Comparison of ENCODE assay signal across 7 mouse cellular contexts in the genomic region with DNA sequence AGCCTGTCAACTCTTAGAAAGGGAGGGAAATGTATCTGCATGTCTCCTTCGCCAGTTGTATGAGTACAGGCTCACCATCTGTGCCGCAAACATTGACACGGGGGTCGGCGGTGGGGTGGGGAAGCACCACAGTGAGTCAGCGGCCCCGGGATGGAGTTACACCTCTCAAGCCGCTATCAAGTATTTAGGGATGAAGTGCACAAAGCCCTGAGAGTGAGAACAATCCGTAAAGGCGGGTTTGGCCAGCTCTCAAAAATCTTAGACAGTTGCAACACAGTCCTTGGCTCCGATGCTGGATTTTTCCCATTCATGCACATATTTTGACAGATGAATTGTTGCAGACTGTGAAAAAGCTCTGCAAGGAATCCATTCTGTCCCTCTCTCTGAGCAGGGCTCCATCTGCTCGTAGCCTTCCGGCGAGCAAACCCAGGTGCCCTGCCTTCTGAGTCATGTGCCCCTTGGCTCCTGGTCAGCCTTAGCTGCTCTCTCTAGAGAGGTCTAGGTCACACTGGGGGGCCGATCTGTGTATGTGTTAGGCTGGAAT.
A peak's percentile ranks its signal among the peaks of the same experiment; 100 is the strongest.
DNase-seq lines count a peak whose midpoint lies in the region; ATAC-seq and TF ChIP-seq lines count a peak whose summit lies in the region.

No protein-coding gene starts in this region.

- TF ChIP-seq CTCF in heart, adult 2 months (IDR thresholded peaks at IDR 0.05), result no peak

- H3K27me3 ChIP-seq in embryonic facial prominence, embryonic 15.5 days, result no peaks in the 10 kb centered on the region
- H3K27me3 ChIP-seq in heart, adult 2 months (ENCODE audit: control insufficient read depth, insufficient read depth, low read length), result no peaks in the 10 kb centered on the region
- no peaks in the 10 kb centered on the region for H3K27me3 ChIP-seq in kidney, embryonic 14.5 days (ENCODE audit: control insufficient read depth, insufficient read depth, low read length)
- no peaks in the 10 kb centered on the region for H3K27me3 ChIP-seq in limb, embryonic 12.5 days

- ATAC-seq in embryonic facial prominence, embryonic 15.5 days (ENCODE audit: insufficient number of reproducible peaks, low FRiP score, low TSS enrichment, low read depth), result peak; percentile 77
- ATAC-seq in kidney, embryonic 14.5 days (ENCODE audit: low FRiP score, low TSS enrichment), result peak; percentile 87
- no peak for ATAC-seq in limb, embryonic 12.5 days (ENCODE audit: insufficient number of reproducible peaks, insufficient read depth, low FRiP score, low TSS enrichment, low read depth)

- H3K36me3 ChIP-seq in embryonic facial prominence, embryonic 15.5 days, result no peaks in the 10 kb centered on the region
- H3K36me3 ChIP-seq in heart, adult 2 months (ENCODE audit: control insufficient read depth, insufficient read depth, low read length), result peaks cover 8% of the 10 kb centered on the region
- no peaks in the 10 kb centered on the region for H3K36me3 ChIP-seq in kidney, embryonic 14.5 days (ENCODE audit: control insufficient read depth, insufficient read depth, low read length)
- H3K36me3 ChIP-seq in limb, embryonic 12.5 days, result no peaks in the 10 kb centered on the region

- DNase-seq in brain, adult 2 months (ENCODE audit: low read depth, low spot score), result peak; percentile 93
- peak; percentile 74 to 76 for DNase-seq in heart, adult 2 months
- DNase-seq in ovary, adult 18-20 months (ENCODE audit: low spot score), result peak; percentile 58
- peak; percentile 28 for DNase-seq in yolk sac, embryonic 10.5 days (ENCODE audit: low spot score)

- peak; percentile 30; the same call in 1 of the 2 replicates for TF ChIP-seq POLR2A in heart, adult 2 months (IDR thresholded peaks at IDR 0.05; ENCODE audit: insufficient read depth, low read depth, low read length)

- no peaks in the 10 kb centered on the region for H3K9me3 ChIP-seq in embryonic facial prominence, embryonic 15.5 days (replicated peaks)
- H3K9me3 ChIP-seq in kidney, embryonic 14.5 days (ENCODE audit: control insufficient read depth, low read length), result no peaks in the 10 kb centered on the region
- no peaks in the 10 kb centered on the region for H3K9me3 ChIP-seq in limb, embryonic 12.5 days

- H3K79me2 ChIP-seq in heart, adult 2 months (replicated peaks; ENCODE audit: control insufficient read depth, insufficient read depth, low read length), result no peaks in the 10 kb centered on the region

- no peak overlapping the region for H3K9ac ChIP-seq in embryonic facial prominence, embryonic 15.5 days
- H3K9ac ChIP-seq in heart, adult 2 months (ENCODE audit: low read depth, low read length), result peak overlapping the region; percentile 51
- H3K9ac ChIP-seq in kidney, embryonic 14.5 days (ENCODE audit: low read depth, low read length), result no peak overlapping the region
- H3K9ac ChIP-seq in limb, embryonic 12.5 days (replicated peaks), result no peak overlapping the region

- peak overlapping the region; percentile 5; the same call in 1 of the 2 replicates for H3K4me3 ChIP-seq in embryonic facial prominence, embryonic 15.5 days (replicated peaks)
- no peak overlapping the region for H3K4me3 ChIP-seq in heart, adult 2 months
- H3K4me3 ChIP-seq in kidney, embryonic 14.5 days (ENCODE audit: low read length), result no peak overlapping the region
- H3K4me3 ChIP-seq in limb, embryonic 12.5 days (replicated peaks), result no peak overlapping the region

- peak overlapping the region; percentile 37 for H3K4me2 ChIP-seq in embryonic facial prominence, embryonic 15.5 days (replicated peaks)
- H3K4me2 ChIP-seq in kidney, embryonic 14.5 days (replicated peaks; ENCODE audit: low read depth, low read length), result peak overlapping the region; percentile 26; the same call in 1 of the 2 replicates
- H3K4me2 ChIP-seq in limb, embryonic 12.5 days, result peak overlapping the region; percentile 18; the same call in 1 of the 2 replicates

- peaks cover 31% of the 10 kb centered on the region for H3K4me1 ChIP-seq in embryonic facial prominence, embryonic 15.5 days
- peaks cover 18% of the 10 kb centered on the region for H3K4me1 ChIP-seq in heart, adult 2 months (ENCODE audit: control insufficient read depth, insufficient read depth, low read length)
- H3K4me1 ChIP-seq in kidney, embryonic 14.5 days (ENCODE audit: control insufficient read depth, insufficient read depth, low read length), result peaks cover 25% of the 10 kb centered on the region
- H3K4me1 ChIP-seq in limb, embryonic 12.5 days (replicated peaks), result peaks cover 18% of the 10 kb centered on the region

- intact Hi-C loops in heart, adult 2 months (cut with DNase I), result no loop called here

- 5% methylated on average over 15 of the region's 15 CpGs for WGBS in embryonic facial prominence, embryonic 15.5 days
- 7% methylated on average over 15 of the region's 15 CpGs for WGBS in heart, adult 2 months
- 12% methylated on average over 15 of the region's 15 CpGs for WGBS in kidney, embryonic 14.5 days
- WGBS in limb, embryonic 12.5 days, result 27% methylated on average over 15 of the region's 15 CpGs

- peak overlapping the region; percentile 77 for H3K27ac ChIP-seq in embryonic facial prominence, embryonic 15.5 days (replicated peaks)
- peak overlapping the region; percentile 47 for H3K27ac ChIP-seq in heart, adult 2 months
- peak overlapping the region; percentile 12; the same call in 1 of the 2 replicates for H3K27ac ChIP-seq in kidney, embryonic 14.5 days (ENCODE audit: low read depth, low read length)
- H3K27ac ChIP-seq in limb, embryonic 12.5 days, result no peak overlapping the region

- 0 out of 2 replicates have a peak, but pooled peaks have one; percentile 33 for TF ChIP-seq EP300 in heart, adult 2 months (IDR thresholded peaks at IDR 0.05; ENCODE audit: insufficient read depth, low read depth, low read length)

Comparison
In these comparisons a context has a peak if more than half of its experiments do, and no peak if none do; other contexts are left out.
1. DNase-seq: peak in every context shown above with its lines; median percentile 93 in brain, adult 2 months; 75 in heart, adult 2 months; 58 in ovary, adult 18-20 months; 28 in yolk sac, embryonic 10.5 days.